Mouse (Mus musculus) embryonic fibroblast, embryonic 13.5 days (primary cell): ENCODE results near the gene Nrp1. TPM values are rescaled to one million over a fixed set of nuclear protein-coding genes. Genes with fewer than 3 reads are reported as not detected.

Source experiments
- H3K27ac ChIP-seq: 2 replicates; pipeline ENCODE4 v1.5.1; 2012; ENCODE audit warnings: low read length, control low read depth, inconsistent platforms; ENCODE audit not compliant: insufficient read depth
- H3K4me1 ChIP-seq: 2 replicates; pipeline ENCODE4 v1.6.1; 2011; ENCODE audit warnings: low read length; ENCODE audit not compliant: control insufficient read depth, insufficient read depth
- H3K4me3 ChIP-seq: 2 replicates; pipeline ENCODE4 v1.5.1; 2011; ENCODE audit warnings: mild to moderate bottlenecking, control low read depth, low read length; ENCODE audit not compliant: insufficient read depth
- CTCF ChIP-seq: IDR thresholded peaks from 2 replicates; pipeline ENCODE4 v1.5.1; 2011; ENCODE audit warnings: mild to moderate bottlenecking, control low read depth, low read length, moderate library complexity, borderline replicate concordance; ENCODE audit not compliant: insufficient read depth
- POLR2A ChIP-seq: IDR thresholded peaks from 2 replicates; pipeline ENCODE4 v1.6.1; 2011; ENCODE audit warnings: low read depth, mild to moderate bottlenecking, control low read depth, low read length, moderate library complexity
- polyA plus RNA-seq: library from polyadenylated mRNA; stranded (reverse); fragments of >200 nt; gene quantifications from 2 replicates; pipeline ENCODE4 v1.2.4, GENCODE M21; 2011; ENCODE audit warnings: low read depth; ENCODE audit not compliant: missing spikeins, insufficient read length

Gene Nrp1
- polyA plus RNA-seq, 1 experiment: 121 TPM

GRCm38 (mm10) chr8:128355091-128355490 lies 3.3 kb upstream of the Nrp1 start:
- no peak overlapping the region for H3K27ac ChIP-seq
- TF ChIP-seq POLR2A: no peak
- no peak for TF ChIP-seq CTCF
- H3K4me1 ChIP-seq: peaks cover 4% of the 10 kb centered on the region; the same call in 1 of the 2 replicates
- no peak overlapping the region for H3K4me3 ChIP-seq

- TF ChIP-seq CTCF (no peak), POLR2A (no peak)
- H3K4me1 ChIP-seq: peaks cover 4% of the 10 kb centered on the region; the same call in 1 of the 2 replicates
- peak overlapping the region; percentile 69; the same call in 1 of the 2 replicates for H3K27ac ChIP-seq
- no peak overlapping the region for H3K4me3 ChIP-seq
Observed at GRCm38 (mm10) chr8:128356170-128356569, 2.2 kb upstream of the Nrp1 start.

- peak; percentile 32 for TF ChIP-seq POLR2A
- 0 out of 2 replicates have a peak, but pooled peaks have one; percentile 7 for TF ChIP-seq CTCF
- peaks cover 4% of the 10 kb centered on the region; the same call in 1 of the 2 replicates for H3K4me1 ChIP-seq
- H3K27ac ChIP-seq: peak overlapping the region; percentile 83
- peak overlapping the region; percentile 68 for H3K4me3 ChIP-seq
Observed at GRCm38 (mm10) chr8:128356796-128357539, 1.4 kb upstream of the Nrp1 start.

- H3K4me1 ChIP-seq: peaks cover 2% of the 10 kb centered on the region; the same call in 1 of the 2 replicates
- peak; percentile 57; the same call in 1 of the 2 replicates for TF ChIP-seq CTCF
- peak; percentile 66 for TF ChIP-seq POLR2A
Observed at GRCm38 (mm10) chr8:128357540-128358405, 631 bp upstream of the Nrp1 start.

GRCm38 (mm10) chr8:128358756-128359520 lies 534 bp downstream of the Nrp1 start:
- peak overlapping the region; percentile 68 for H3K4me3 ChIP-seq
- peak overlapping the region; percentile 86 for H3K27ac ChIP-seq
- TF ChIP-seq CTCF: no peak
- peak; percentile 88 for TF ChIP-seq POLR2A
- 0 out of 2 replicates have a peak, but pooled peaks cover 2% of the 10 kb centered on the region for H3K4me1 ChIP-seq

More at GRCm38 (mm10) chr8:128357540-128358405, 631 bp upstream of the Nrp1 start:
- peak overlapping the region; percentile 68 for H3K4me3 ChIP-seq
- peak overlapping the region; percentile 83 for H3K27ac ChIP-seq

- TF ChIP-seq CTCF (no peak), POLR2A (no peak)
- H3K27ac ChIP-seq: peak overlapping the region; percentile 86
- H3K4me1 ChIP-seq: peaks cover 2% of the 10 kb centered on the region; the same call in 1 of the 2 replicates
- peak overlapping the region; percentile 68 for H3K4me3 ChIP-seq
Observed at GRCm38 (mm10) chr8:128359521-128360318, 1.3 kb downstream of the Nrp1 start.

GRCm38 (mm10) chr8:128361343-128361870 lies 3.0 kb downstream of the Nrp1 start:
- Histone ChIP-seq H3K4me3 (peak overlapping the region; percentile 68), H3K27ac (peak overlapping the region; percentile 48), H3K4me1 (peaks cover 9% of the 10 kb centered on the region)
- TF ChIP-seq CTCF (no peak), POLR2A (0 out of 2 replicates have a peak, but pooled peaks have one; percentile 21)

- Histone ChIP-seq H3K4me3 (peak overlapping the region; percentile 48), H3K4me1 (peaks cover 10% of the 10 kb centered on the region), H3K27ac (peak overlapping the region; percentile 22; the same call in 1 of the 2 replicates)
- no peak; the same call in 1 of the 2 replicates for TF ChIP-seq POLR2A
- TF ChIP-seq CTCF: peak; percentile 51; the same call in 1 of the 2 replicates
Observed at GRCm38 (mm10) chr8:128362940-128363595, 4.7 kb downstream of the Nrp1 start.
